Mouse (Mus musculus): ENCODE data around the gene Elof1. TPM values are rescaled to one million over a fixed set of nuclear protein-coding genes. Genes with fewer than 3 reads are reported as not detected.
"Not testable (repeated sequence)": the region's sequence is repeated elsewhere in the genome, so short reads cannot be mapped to it uniquely, and the experiment has no call there.

Gene Elof1
- total RNA-seq, 2 experiments from 2014 or later = 37.9 to 39.1 TPM

- peak; percentile 83 for DNase-seq (ENCODE audit: low spot score)
Measured at GRCm38 (mm10) chr9:22095854-22096307, 21.1 kb downstream of the Elof1 start.

GRCm38 (mm10) chr9:22092746-22093145 lies 24.2 kb downstream of the Elof1 start:
- no peak for DNase-seq (ENCODE audit: low spot score)

GRCm38 (mm10) chr9:22089986-22090385 lies 27.0 kb downstream of the Elof1 start:
- no peak for DNase-seq (ENCODE audit: low spot score)

GRCm38 (mm10) chr9:22089281-22089680 lies 27.7 kb downstream of the Elof1 start:
- no peak for DNase-seq (ENCODE audit: low spot score)

- no peak for DNase-seq (ENCODE audit: low spot score)
Measured at GRCm38 (mm10) chr9:22087034-22087618, 29.8 kb downstream of the Elof1 start.

GRCm38 (mm10) chr9:22086012-22086411 lies 31.0 kb downstream of the Elof1 start:
- no peak for DNase-seq (ENCODE audit: low spot score)

- peak; percentile 97 for DNase-seq (ENCODE audit: low spot score)
Measured at GRCm38 (mm10) chr9:22085022-22085834, 31.7 kb downstream of the Elof1 start, which contains the start of gene Ecsit. Ecsit (minus strand) TSS chr9:22085438.

GRCm38 (mm10) chr9:22084667-22085021 lies 32.3 kb downstream of the Elof1 start:
- no peak for DNase-seq (ENCODE audit: low spot score)

- DNase-seq (ENCODE audit: low spot score) = no peak
Measured at GRCm38 (mm10) chr9:22076223-22076622, 40.7 kb downstream of the Elof1 start.

GRCm38 (mm10) chr9:22075778-22076177 lies 41.2 kb downstream of the Elof1 start:
- not testable (repeated sequence) for DNase-seq (ENCODE audit: low spot score)

GRCm38 (mm10) chr9:22072276-22072675 lies 44.7 kb downstream of the Elof1 start:
- DNase-seq (ENCODE audit: low spot score) = no peak

GRCm38 (mm10) chr9:22070791-22071573 lies 46.0 kb downstream of the Elof1 start, which contains the start of the genes Gm49318 and Zfp653:
Gm49318 (minus strand) TSS chr9:22071259.
Zfp653 (minus strand) TSS chr9:22071376.
- DNase-seq (ENCODE audit: low spot score) = peak; percentile 95

GRCm38 (mm10) chr9:22069881-22070553 lies 47.0 kb downstream of the Elof1 start:
- no peak for DNase-seq (ENCODE audit: low spot score)

- no peak for DNase-seq (ENCODE audit: low spot score)
Measured at GRCm38 (mm10) chr9:22067195-22067594, 49.8 kb downstream of the Elof1 start.

- peak; percentile 32 for DNase-seq (ENCODE audit: low spot score)
Measured at GRCm38 (mm10) chr9:22066433-22066832, 50.5 kb downstream of the Elof1 start.

GRCm38 (mm10) chr9:22065642-22066041 lies 51.3 kb downstream of the Elof1 start:
- no peak for DNase-seq (ENCODE audit: low spot score)

- DNase-seq (ENCODE audit: low spot score) = no peak
Measured at GRCm38 (mm10) chr9:22064341-22064740, 52.6 kb downstream of the Elof1 start.

Measured in gastrocnemius, adult 18-20 months (tissue).